Mouse (Mus musculus) neural tube, embryonic 12.5 days (tissue): ENCODE data around the gene Hist1h2bh. TPM values are rescaled to one million over a fixed set of nuclear protein-coding genes. Genes with fewer than 3 reads are reported as not detected.
"Not testable (repeated sequence)": the region's sequence is repeated elsewhere in the genome, so short reads cannot be mapped to it uniquely, and the experiment has no call there.

Experiments used
- ATAC-seq: fragments of 200-750 bp; cut with Nextera tagmentation; 2 replicates; pipeline ENCODE4 v1.8.0; 2017; ENCODE audit warnings: low read depth, mild to moderate bottlenecking, moderate TSS enrichment, moderate library complexity; ENCODE audit not compliant: low FRiP score
- H3K27ac ChIP-seq: fragments of 300-500 bp; sonication (generic); 2 replicates; pipeline ENCODE4 v1.5.1; 2016
- H3K27me3 ChIP-seq: fragments of 300-500 bp; sonication (generic); replicated peaks from 2 replicates; pipeline ENCODE4 v1.6.1; 2016; ENCODE audit warnings: mild to moderate bottlenecking
- H3K36me3 ChIP-seq: fragments of 300-500 bp; sonication (generic); 2 replicates; pipeline ENCODE4 v1.6.1; 2016; ENCODE audit warnings: mild to moderate bottlenecking
- H3K4me1 ChIP-seq: fragments of 300-500 bp; sonication (generic); 2 replicates; pipeline ENCODE4 v1.6.1; 2016
- H3K4me2 ChIP-seq: fragments of 300-500 bp; sonication (generic); replicated peaks from 2 replicates; pipeline ENCODE4 v1.6.1; 2016; ENCODE audit warnings: mild to moderate bottlenecking
- H3K4me3 ChIP-seq: fragments of 300-500 bp; sonication (generic); 2 replicates; pipeline ENCODE4 v1.5.1; 2016
- H3K9ac ChIP-seq: fragments of 300-500 bp; sonication (generic); 2 replicates; pipeline ENCODE4 v1.6.1; 2016; ENCODE audit warnings: mild to moderate bottlenecking
- H3K9me3 ChIP-seq: fragments of 300-500 bp; sonication (generic); 2 replicates; pipeline ENCODE4 v1.6.1; 2016; ENCODE audit warnings: mild to moderate bottlenecking
- WGBS: fragments of 180-500 bp; shearing (Covaris S2); methylation state at CpG from one replicate; pipeline ENCODE4 v1.1.7; 2016; 5-methylcytosine and 5-hydroxymethylcytosine counted together
- polyA plus RNA-seq: library from polyadenylated mRNA; unstranded; fragments of >200 nt; fragmentation: Nextera tagmentation; extraction: Ambion mirVana; gene quantifications from 2 replicates; pipeline ENCODE4 v1.2.1, GENCODE M21; 2016

Hist1h2bh gene
- polyA plus RNA-seq, 1 experiment from 2014 or later = 0.63 TPM

- under 1% methylated on average over 18 of the region's 18 CpGs for WGBS
These were observed 12.7 kb upstream of the Hist1h2bh start for GRCm38 (mm10) chr13:23555839-23556416.

GRCm38 (mm10) chr13:23554925-23555838, 12.0 kb upstream of the Hist1h2bh start:
- under 1% methylated on average over 54 of the region's 54 CpGs for WGBS
- ATAC-seq = peak; percentile 88
- H3K4me2 ChIP-seq = peak overlapping the region; percentile 98

More at GRCm38 (mm10) chr13:23555839-23556416, 12.7 kb upstream of the Hist1h2bh start:
- peak overlapping the region; percentile 86 for H3K9ac ChIP-seq
- peak overlapping the region; percentile 92 for H3K27ac ChIP-seq
- peaks cover 7% of the 10 kb centered on the region; the same call in 1 of the 2 replicates for H3K4me1 ChIP-seq
- H3K9me3 ChIP-seq = no peaks in the 10 kb centered on the region
- no peaks in the 10 kb centered on the region for H3K36me3 ChIP-seq
- peak overlapping the region; percentile 57 for H3K4me3 ChIP-seq
- H3K27me3 ChIP-seq = no peaks in the 10 kb centered on the region
- peak overlapping the region; percentile 98 for H3K4me2 ChIP-seq
- peak; percentile 59 for ATAC-seq

GRCm38 (mm10) chr13:23554393-23554792, 11.2 kb upstream of the Hist1h2bh start:
- H3K9ac ChIP-seq = peak overlapping the region; percentile 86; the same call in 1 of the 2 replicates
- no peak overlapping the region for H3K27ac ChIP-seq
- no peaks in the 10 kb centered on the region for H3K9me3 ChIP-seq
- H3K4me1 ChIP-seq = peaks cover 12% of the 10 kb centered on the region; the same call in 1 of the 2 replicates
- peak overlapping the region; percentile 98 for H3K4me2 ChIP-seq
- ATAC-seq = no peak
- 23% methylated on average over 9 of the region's 9 CpGs for WGBS
- H3K4me3 ChIP-seq = peak overlapping the region; percentile 57
- H3K36me3 ChIP-seq = no peaks in the 10 kb centered on the region
- no peaks in the 10 kb centered on the region for H3K27me3 ChIP-seq

More at GRCm38 (mm10) chr13:23554925-23555838, 12.0 kb upstream of the Hist1h2bh start:
- peaks cover 12% of the 10 kb centered on the region; the same call in 1 of the 2 replicates for H3K4me1 ChIP-seq
- peak overlapping the region; percentile 86 for H3K9ac ChIP-seq
- H3K9me3 ChIP-seq = no peaks in the 10 kb centered on the region
- H3K27ac ChIP-seq = peak overlapping the region; percentile 92
- no peaks in the 10 kb centered on the region for H3K27me3 ChIP-seq
- peak overlapping the region; percentile 57 for H3K4me3 ChIP-seq
- H3K36me3 ChIP-seq = no peaks in the 10 kb centered on the region

GRCm38 (mm10) chr13:23552962-23553361, 9.8 kb upstream of the Hist1h2bh start, which contains the start of gene Hist1h1d:
Hist1h1d (plus strand) TSS chr13:23553262.
- Histone ChIP-seq H3K27ac (no peak within 1 kb of the TSS; the same call in 1 of the 2 replicates), H3K4me2 (peak within 1 kb of the TSS; percentile 98; the same call in 1 of the 2 replicates), H3K36me3 (no peaks in the 10 kb centered on the region), H3K27me3 (no peaks in the 10 kb centered on the region), H3K9ac (no peak within 1 kb of the TSS), H3K4me1 (peaks cover 12% of the 10 kb centered on the region; the same call in 1 of the 2 replicates), H3K9me3 (no peaks in the 10 kb centered on the region), H3K4me3 (no peak within 1 kb of the TSS)
- ATAC-seq = no peak

- H3K36me3 ChIP-seq = no peaks in the 10 kb centered on the region
- no peak for ATAC-seq
- H3K27me3 ChIP-seq = no peaks in the 10 kb centered on the region
- no peaks in the 10 kb centered on the region for H3K9me3 ChIP-seq
- H3K4me1 ChIP-seq = peaks cover 12% of the 10 kb centered on the region; the same call in 1 of the 2 replicates
- H3K27ac ChIP-seq = no peak overlapping the region; the same call in 1 of the 2 replicates
- peak overlapping the region; percentile 41; the same call in 1 of the 2 replicates for H3K4me3 ChIP-seq
- 0 out of 2 replicates have a peak overlapping the region, but pooled peaks have one; percentile 53 for H3K9ac ChIP-seq
- peak overlapping the region; percentile 65 for H3K4me2 ChIP-seq
- WGBS = 54% methylated on average over 8 of the region's 8 CpGs
These were observed 9.0 kb upstream of the Hist1h2bh start for GRCm38 (mm10) chr13:23551931-23552914.

- H3K9ac ChIP-seq = peak within 1 kb of the TSS; percentile 53
- peaks cover 12% of the 10 kb centered on the region; the same call in 1 of the 2 replicates for H3K4me1 ChIP-seq
- not testable (repeated sequence) for H3K9me3 ChIP-seq, H3K27me3 ChIP-seq, H3K36me3 ChIP-seq
- WGBS = under 1% methylated on average over 47 of the region's 47 CpGs
- H3K4me3 ChIP-seq = peak within 1 kb of the TSS; percentile 41
- H3K27ac ChIP-seq = peak within 1 kb of the TSS; percentile 43
- peak within 1 kb of the TSS; percentile 65 for H3K4me2 ChIP-seq
- peak; percentile 80 for ATAC-seq
These were observed 8.1 kb upstream of the Hist1h2bh start, which contains the start of gene Hist1h4f for GRCm38 (mm10) chr13:23551146-23551834. Hist1h4f (minus strand) TSS chr13:23551648.

GRCm38 (mm10) chr13:23550761-23551145, 7.6 kb upstream of the Hist1h2bh start:
- Histone ChIP-seq H3K36me3 (no peaks in the 10 kb centered on the region), H3K27ac (peak overlapping the region; percentile 43), H3K9me3 (no peaks in the 10 kb centered on the region), H3K27me3 (no peaks in the 10 kb centered on the region), H3K4me2 (peak overlapping the region; percentile 65), H3K4me1 (peaks cover 12% of the 10 kb centered on the region; the same call in 1 of the 2 replicates), H3K9ac (peak overlapping the region; percentile 53), H3K4me3 (peak overlapping the region; percentile 41)
- 4% methylated on average over 3 of the region's 3 CpGs for WGBS
- no peak for ATAC-seq

GRCm38 (mm10) chr13:23546694-23547093, 3.5 kb upstream of the Hist1h2bh start:
- H3K27ac ChIP-seq = no peak overlapping the region

GRCm38 (mm10) chr13:23544787-23545120, 1.6 kb upstream of the Hist1h2bh start:
- 0% methylated on average over 13 of the region's 14 CpGs for WGBS
- H3K4me1 ChIP-seq, H3K27me3 ChIP-seq, H3K36me3 ChIP-seq, H3K27ac ChIP-seq, H3K9me3 ChIP-seq: not testable (repeated sequence)
- Histone ChIP-seq H3K4me2 (peak overlapping the region; percentile 52), H3K9ac (peak overlapping the region; percentile 61; the same call in 1 of the 2 replicates), H3K4me3 (peak overlapping the region; percentile 48)
- ATAC-seq = peak; percentile 1

More at GRCm38 (mm10) chr13:23546694-23547093, 3.5 kb upstream of the Hist1h2bh start:
- 89% methylated on average over 5 of the region's 5 CpGs for WGBS
- Histone ChIP-seq H3K4me1 (peaks cover 7% of the 10 kb centered on the region; the same call in 1 of the 2 replicates), H3K27me3 (no peaks in the 10 kb centered on the region), H3K36me3 (no peaks in the 10 kb centered on the region), H3K4me3 (no peak overlapping the region), H3K4me2 (no peak overlapping the region), H3K9ac (no peak overlapping the region), H3K9me3 (no peaks in the 10 kb centered on the region)
- ATAC-seq = no peak

GRCm38 (mm10) chr13:23543965-23544786, 984 bp upstream of the Hist1h2bh start, which contains the start of gene Hist1h3f:
Hist1h3f (plus strand) TSS chr13:23544052.
- Histone ChIP-seq H3K4me2 (peak within 1 kb of the TSS; percentile 68), H3K27me3 (no peaks in the 10 kb centered on the region), H3K27ac (peak within 1 kb of the TSS; percentile 81), H3K4me3 (peak within 1 kb of the TSS; percentile 48), H3K9ac (peak within 1 kb of the TSS; percentile 61), H3K36me3 (no peaks in the 10 kb centered on the region), H3K4me1 (no peaks in the 10 kb centered on the region), H3K9me3 (no peaks in the 10 kb centered on the region)
- under 1% methylated on average over 25 of the region's 45 CpGs for WGBS
- ATAC-seq = peak; percentile 94
